Mouse (Mus musculus) small intestine, adult 2 months (tissue): ENCODE data around the gene Syce1l. TPM values are rescaled to one million over a fixed set of nuclear protein-coding genes. Genes with fewer than 3 reads are reported as not detected.

Source experiments
- H3K27ac ChIP-seq: fragments of 200-500 bp; 2 replicates; pipeline ENCODE4 v1.5.1; 2012; ENCODE audit warnings: low read depth, low read length, control low read depth, inconsistent platforms; ENCODE audit not compliant: insufficient read depth
- H3K27me3 ChIP-seq: fragments of 200-500 bp; 2 replicates; pipeline ENCODE4 v1.6.1; 2012; ENCODE audit warnings: mild to moderate bottlenecking, moderate library complexity, low read length, inconsistent platforms; ENCODE audit not compliant: control insufficient read depth, insufficient read depth
- H3K36me3 ChIP-seq: fragments of 200-500 bp; 2 replicates; pipeline ENCODE4 v1.6.1; 2012; ENCODE audit warnings: mild to moderate bottlenecking, low read length, control low read depth, inconsistent platforms; ENCODE audit not compliant: control insufficient read depth, insufficient read depth
- H3K4me1 ChIP-seq: fragments of 200-500 bp; 2 replicates; pipeline ENCODE4 v1.6.1; 2012; ENCODE audit warnings: low read length, inconsistent platforms, mixed read lengths; ENCODE audit not compliant: control insufficient read depth, insufficient read depth, insufficient read length
- H3K4me3 ChIP-seq: fragments of 200-500 bp; 2 replicates; pipeline ENCODE4 v1.5.1; 2012; ENCODE audit warnings: low read depth, mild to moderate bottlenecking, control low read depth, inconsistent platforms, low read length, moderate library complexity
- CTCF ChIP-seq: fragments of 200-500 bp; IDR thresholded peaks from 2 replicates; pipeline ENCODE4 v1.5.1; 2012; ENCODE audit warnings: low read depth, mild to moderate bottlenecking, control low read depth, inconsistent platforms, low read length, moderate library complexity, mixed read lengths; ENCODE audit not compliant: insufficient replicate concordance, insufficient read length; ENCODE audit errors: extremely low read depth
- POLR2A ChIP-seq: fragments of 200-500 bp; IDR thresholded peaks from 2 replicates; pipeline ENCODE4 v1.6.1; 2012; ENCODE audit warnings: low read depth, mild to moderate bottlenecking, control low read depth, inconsistent platforms, low read length, moderate library complexity
- WGBS: fragments of 180-500 bp; shearing (Covaris S2); methylation state at CpG from one replicate; pipeline ENCODE4 v1.1.7; 2018; 5-methylcytosine and 5-hydroxymethylcytosine counted together
- polyA plus RNA-seq: library from polyadenylated mRNA; depleted of rRNA; stranded (reverse); fragments of >200 nt; gene quantifications from 2 replicates; pipeline ENCODE4 v1.2.3, GENCODE M21; 2012; rRNA removed

Gene Syce1l
- polyA plus RNA-seq, 1 experiment = not detected

GRCm38 (mm10) chr8:113691622-113692343 lies 48.8 kb downstream of the Syce1l start:
- Histone ChIP-seq H3K27me3 (no peaks in the 10 kb centered on the region), H3K4me3 (no peak overlapping the region), H3K27ac (no peak overlapping the region), H3K4me1 (no peaks in the 10 kb centered on the region), H3K36me3 (no peaks in the 10 kb centered on the region)
- WGBS = 55% methylated on average over 14 of the region's 14 CpGs
- no peak for TF ChIP-seq CTCF
- no peak for TF ChIP-seq POLR2A

- H3K4me1 ChIP-seq = no peaks in the 10 kb centered on the region
- WGBS = 78% methylated on average over 7 of the region's 7 CpGs
- H3K27ac ChIP-seq = no peak overlapping the region
- no peaks in the 10 kb centered on the region for H3K27me3 ChIP-seq
- H3K36me3 ChIP-seq = no peaks in the 10 kb centered on the region
- TF ChIP-seq CTCF (no peak), POLR2A (no peak)
- H3K4me3 ChIP-seq = no peak overlapping the region
Measured at GRCm38 (mm10) chr8:113704968-113705367, 62.0 kb downstream of the Syce1l start.

Other genes starting within 250 kb of the Syce1l start
- 7.6 and 9.9 TPM in 2 replicates for gene Mon1b, start 7.6 kb upstream of the Syce1l start, polyA plus RNA-seq
- 0.18 and 1.1 TPM in 2 replicates for gene Adamts18, start 205.5 kb downstream of the Syce1l start, polyA plus RNA-seq